Mouse (Mus musculus) small intestine, adult 2 months (tissue): ENCODE measurements around the gene Eno2. TPM values are rescaled to one million over a fixed set of nuclear protein-coding genes. Genes with fewer than 3 reads are reported as not detected.

Experiments
- H3K27ac ChIP-seq: fragments of 200-500 bp; 2 replicates; pipeline ENCODE4 v1.5.1; 2012; ENCODE audit warnings: low read depth, low read length, control low read depth, inconsistent platforms; ENCODE audit not compliant: insufficient read depth
- H3K27me3 ChIP-seq: fragments of 200-500 bp; 2 replicates; pipeline ENCODE4 v1.6.1; 2012; ENCODE audit warnings: mild to moderate bottlenecking, moderate library complexity, low read length, inconsistent platforms; ENCODE audit not compliant: control insufficient read depth, insufficient read depth
- H3K36me3 ChIP-seq: fragments of 200-500 bp; 2 replicates; pipeline ENCODE4 v1.6.1; 2012; ENCODE audit warnings: mild to moderate bottlenecking, low read length, control low read depth, inconsistent platforms; ENCODE audit not compliant: control insufficient read depth, insufficient read depth
- H3K4me1 ChIP-seq: fragments of 200-500 bp; 2 replicates; pipeline ENCODE4 v1.6.1; 2012; ENCODE audit warnings: low read length, inconsistent platforms, mixed read lengths; ENCODE audit not compliant: control insufficient read depth, insufficient read depth, insufficient read length
- H3K4me3 ChIP-seq: fragments of 200-500 bp; 2 replicates; pipeline ENCODE4 v1.5.1; 2012; ENCODE audit warnings: low read depth, mild to moderate bottlenecking, control low read depth, inconsistent platforms, low read length, moderate library complexity
- CTCF ChIP-seq: fragments of 200-500 bp; IDR thresholded peaks from 2 replicates; pipeline ENCODE4 v1.5.1; 2012; ENCODE audit warnings: low read depth, mild to moderate bottlenecking, control low read depth, inconsistent platforms, low read length, moderate library complexity, mixed read lengths; ENCODE audit not compliant: insufficient replicate concordance, insufficient read length; ENCODE audit errors: extremely low read depth
- POLR2A ChIP-seq: fragments of 200-500 bp; IDR thresholded peaks from 2 replicates; pipeline ENCODE4 v1.6.1; 2012; ENCODE audit warnings: low read depth, mild to moderate bottlenecking, control low read depth, inconsistent platforms, low read length, moderate library complexity
- WGBS: fragments of 180-500 bp; shearing (Covaris S2); methylation state at CpG from one replicate; pipeline ENCODE4 v1.1.7; 2018; 5-methylcytosine and 5-hydroxymethylcytosine counted together
- polyA plus RNA-seq: library from polyadenylated mRNA; depleted of rRNA; stranded (reverse); fragments of >200 nt; gene quantifications from 2 replicates; pipeline ENCODE4 v1.2.3, GENCODE M21; 2012; rRNA removed

Gene Eno2
- polyA plus RNA-seq = 1.3 and 1.7 TPM in 2 replicates

- Histone ChIP-seq H3K27me3 (peaks cover 13% of the 10 kb centered on the region), H3K4me1 (0 out of 2 replicates have a peak, but pooled peaks cover 3% of the 10 kb centered on the region), H3K4me3 (peak within 1 kb of the TSS; percentile 68), H3K36me3 (no peaks in the 10 kb centered on the region), H3K27ac (no peak within 1 kb of the TSS)
- WGBS = 1% methylated on average over 53 of the region's 54 CpGs
- no peak for TF ChIP-seq POLR2A
- TF ChIP-seq CTCF = no peak
Observed at GRCm38 (mm10) chr6:124769101-124769765, at the start of gene Eno2. Gene Eno2, minus strand, starts transcription at chr6:124769673.

GRCm38 (mm10) chr6:124817971-124818370 lies 48.5 kb upstream of the Eno2 start:
- TF ChIP-seq POLR2A (no peak), CTCF (no peak)
- Histone ChIP-seq H3K27ac (no peak overlapping the region), H3K4me1 (peaks cover 5% of the 10 kb centered on the region; the same call in 1 of the 2 replicates), H3K36me3 (peaks cover 55% of the 10 kb centered on the region), H3K4me3 (no peak overlapping the region), H3K27me3 (no peaks in the 10 kb centered on the region)
- WGBS = 83% methylated on average over 8 of the region's 8 CpGs

- TF ChIP-seq CTCF (no peak), POLR2A (no peak)
- Histone ChIP-seq H3K36me3 (peaks cover 53% of the 10 kb centered on the region), H3K4me3 (no peak overlapping the region), H3K4me1 (peaks cover 5% of the 10 kb centered on the region; the same call in 1 of the 2 replicates), H3K27me3 (no peaks in the 10 kb centered on the region), H3K27ac (no peak overlapping the region)
- 95% methylated on average over 8 of the region's 8 CpGs for WGBS
Observed at GRCm38 (mm10) chr6:124817563-124817962, 48.1 kb upstream of the Eno2 start.

- Histone ChIP-seq H3K4me1 (peaks cover 5% of the 10 kb centered on the region; the same call in 1 of the 2 replicates), H3K27me3 (no peaks in the 10 kb centered on the region), H3K27ac (no peak overlapping the region), H3K36me3 (peaks cover 52% of the 10 kb centered on the region), H3K4me3 (no peak overlapping the region)
- 95% methylated on average over 11 of the region's 11 CpGs for WGBS
- TF ChIP-seq CTCF (no peak), POLR2A (no peak)
Observed at GRCm38 (mm10) chr6:124817125-124817524, 47.7 kb upstream of the Eno2 start.

- 90% methylated on average over 4 of the region's 4 CpGs for WGBS
- Histone ChIP-seq H3K27me3 (no peaks in the 10 kb centered on the region), H3K27ac (no peak overlapping the region), H3K4me1 (peaks cover 8% of the 10 kb centered on the region; the same call in 1 of the 2 replicates), H3K36me3 (peaks cover 53% of the 10 kb centered on the region), H3K4me3 (no peak overlapping the region)
- TF ChIP-seq POLR2A (no peak), CTCF (no peak)
Observed at GRCm38 (mm10) chr6:124816611-124817010, 47.1 kb upstream of the Eno2 start.

- Histone ChIP-seq H3K36me3 (peaks cover 47% of the 10 kb centered on the region), H3K4me3 (no peak overlapping the region), H3K27ac (no peak overlapping the region), H3K27me3 (no peaks in the 10 kb centered on the region), H3K4me1 (peaks cover 9% of the 10 kb centered on the region; the same call in 1 of the 2 replicates)
- 51% methylated on average over 9 of the region's 9 CpGs for WGBS
- TF ChIP-seq POLR2A = no peak
- no peak for TF ChIP-seq CTCF
Observed at GRCm38 (mm10) chr6:124814858-124815774, 45.6 kb upstream of the Eno2 start.

GRCm38 (mm10) chr6:124814448-124814847 lies 45.0 kb upstream of the Eno2 start:
- WGBS = 16% methylated on average over 8 of the region's 8 CpGs
- no peak for TF ChIP-seq POLR2A
- TF ChIP-seq CTCF = no peak
- Histone ChIP-seq H3K36me3 (peaks cover 40% of the 10 kb centered on the region), H3K4me3 (peak overlapping the region; percentile 88), H3K27ac (0 out of 2 replicates have a peak overlapping the region, but pooled peaks have one; percentile 10), H3K27me3 (no peaks in the 10 kb centered on the region), H3K4me1 (peaks cover 13% of the 10 kb centered on the region; the same call in 1 of the 2 replicates)
